Mouse (Mus musculus): ENCODE data around the gene Hdac9. TPM values are rescaled to one million over a fixed set of nuclear protein-coding genes. Genes with fewer than 3 reads are reported as not detected.
"Not testable (repeated sequence)": the region's sequence is repeated elsewhere in the genome, so short reads cannot be mapped to it uniquely, and the experiment has no call there.

Hdac9 gene
- polyA plus RNA-seq, 1 experiment from 2014 or later: 13.6 TPM

DNA sequence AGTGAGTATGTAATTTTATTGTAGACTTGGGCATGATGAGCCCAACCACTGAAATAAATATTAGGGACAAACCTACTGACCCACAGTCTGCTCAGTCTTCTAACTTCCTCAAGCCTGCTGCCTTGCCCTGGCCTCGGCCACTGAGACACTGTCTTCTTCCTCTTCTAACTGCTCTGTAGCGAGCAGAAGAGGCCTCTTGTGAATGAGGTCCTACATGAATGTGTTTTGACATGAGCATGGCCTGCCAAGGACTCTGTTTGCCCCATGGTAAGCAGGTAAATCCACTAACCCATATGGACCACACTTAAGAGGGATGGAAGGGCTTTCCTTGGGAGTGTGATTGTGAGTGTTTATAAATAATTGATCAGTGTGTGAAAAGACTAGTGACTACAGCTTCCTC, 430.9 kb downstream of the Hdac9 start:
- no peak overlapping the region for H3K4me2 ChIP-seq (ENCODE audit: low read length)
- H3K27me3 ChIP-seq (replicated peaks; ENCODE audit: control insufficient read depth, insufficient read depth, low read length): no peaks in the 10 kb centered on the region
- H3K9ac ChIP-seq (replicated peaks; ENCODE audit: low read depth, low read length): no peak overlapping the region
- H3K4me1 ChIP-seq (replicated peaks; ENCODE audit: control insufficient read depth, insufficient read depth, low read length): no peaks in the 10 kb centered on the region
- no peaks in the 10 kb centered on the region for H3K36me3 ChIP-seq (ENCODE audit: control insufficient read depth, insufficient read depth)
- H3K4me3 ChIP-seq (replicated peaks; ENCODE audit: low read length): no peak overlapping the region
- no peak for ATAC-seq
- H3K27ac ChIP-seq (ENCODE audit: low read length): no peak overlapping the region
- no peaks in the 10 kb centered on the region for H3K9me3 ChIP-seq (ENCODE audit: control insufficient read depth, low read length)
- WGBS: 92% methylated on average over 2 of the region's 2 CpGs

DNA sequence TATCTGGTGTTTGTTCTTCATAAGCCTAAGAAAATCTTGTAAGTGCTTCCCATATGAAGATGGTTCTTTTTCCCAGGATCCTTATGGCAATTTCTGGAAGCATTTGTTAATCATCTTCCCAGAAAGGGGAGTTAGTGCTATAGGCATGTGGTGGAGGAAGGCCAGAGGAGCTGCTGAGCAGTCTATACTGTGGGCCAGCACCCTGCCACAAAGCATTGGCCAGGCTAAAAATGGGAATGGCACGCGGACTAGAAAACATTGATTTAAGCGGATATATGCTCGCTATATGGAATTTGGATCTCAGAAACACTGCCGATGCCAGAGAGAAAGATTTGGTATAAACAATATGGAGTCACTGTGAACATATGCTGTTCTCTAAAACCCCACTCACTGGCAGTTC, 435.2 kb downstream of the Hdac9 start:
- no peaks in the 10 kb centered on the region for H3K9me3 ChIP-seq (ENCODE audit: control insufficient read depth, low read length)
- no peaks in the 10 kb centered on the region for H3K4me1 ChIP-seq (replicated peaks; ENCODE audit: control insufficient read depth, insufficient read depth, low read length)
- H3K4me3 ChIP-seq (replicated peaks; ENCODE audit: low read length): no peak overlapping the region
- H3K36me3 ChIP-seq (ENCODE audit: control insufficient read depth, insufficient read depth): no peaks in the 10 kb centered on the region
- no peak overlapping the region for H3K9ac ChIP-seq (replicated peaks; ENCODE audit: low read depth, low read length)
- no peak overlapping the region for H3K27ac ChIP-seq (ENCODE audit: low read length)
- no peak overlapping the region for H3K4me2 ChIP-seq (ENCODE audit: low read length)
- no peaks in the 10 kb centered on the region for H3K27me3 ChIP-seq (replicated peaks; ENCODE audit: control insufficient read depth, insufficient read depth, low read length)
- ATAC-seq: peak; percentile 89
- 71% methylated on average over 5 of the region's 5 CpGs for WGBS

DNA sequence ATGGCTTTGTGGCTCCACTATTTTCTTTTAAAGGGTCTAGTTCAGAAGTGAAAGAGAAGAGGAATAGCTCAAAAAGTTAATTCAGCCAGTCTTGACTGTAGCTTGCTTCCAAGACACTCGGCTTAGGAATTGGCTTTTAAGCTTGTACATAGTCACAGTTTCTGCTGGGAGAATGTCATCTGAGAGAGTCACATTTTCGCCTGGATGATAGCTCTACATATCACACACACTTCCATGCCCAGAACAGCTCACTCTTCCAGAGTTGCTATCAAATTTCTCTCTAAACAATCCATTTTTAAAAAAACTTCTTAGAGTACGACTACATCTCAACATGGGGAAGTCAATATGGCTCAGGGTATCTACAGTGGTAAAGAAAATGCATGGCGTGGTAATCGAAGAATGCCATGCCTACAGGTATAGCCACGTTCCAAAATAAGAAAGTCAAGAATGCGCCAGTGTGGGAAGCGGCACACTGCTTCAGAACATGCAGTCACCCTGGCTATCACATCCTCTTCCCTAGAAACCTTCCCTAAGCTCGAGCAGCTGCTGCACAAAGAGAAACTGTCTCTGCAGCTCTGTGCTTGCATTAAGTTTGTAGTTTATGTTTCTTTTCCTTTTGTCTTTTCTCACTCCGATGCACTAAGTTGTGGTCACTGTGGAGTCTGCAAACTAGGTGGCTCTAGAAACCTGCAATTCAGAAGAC, 443.8 kb downstream of the Hdac9 start:
- no peaks in the 10 kb centered on the region for H3K9me3 ChIP-seq (ENCODE audit: control insufficient read depth, low read length)
- ATAC-seq: peak; percentile 28; the same call in 1 of the 2 replicates
- no peaks in the 10 kb centered on the region for H3K36me3 ChIP-seq (ENCODE audit: control insufficient read depth, insufficient read depth)
- WGBS: 79% methylated on average over 10 of the region's 10 CpGs
- no peaks in the 10 kb centered on the region for H3K4me1 ChIP-seq (replicated peaks; ENCODE audit: control insufficient read depth, insufficient read depth, low read length)
- H3K27me3 ChIP-seq (replicated peaks; ENCODE audit: control insufficient read depth, insufficient read depth, low read length): no peaks in the 10 kb centered on the region
- no peak overlapping the region for H3K9ac ChIP-seq (replicated peaks; ENCODE audit: low read depth, low read length)
- H3K4me2 ChIP-seq (ENCODE audit: low read length): no peak overlapping the region
- no peak overlapping the region for H3K4me3 ChIP-seq (replicated peaks; ENCODE audit: low read length)
- no peak overlapping the region for H3K27ac ChIP-seq (ENCODE audit: low read length)

DNA sequence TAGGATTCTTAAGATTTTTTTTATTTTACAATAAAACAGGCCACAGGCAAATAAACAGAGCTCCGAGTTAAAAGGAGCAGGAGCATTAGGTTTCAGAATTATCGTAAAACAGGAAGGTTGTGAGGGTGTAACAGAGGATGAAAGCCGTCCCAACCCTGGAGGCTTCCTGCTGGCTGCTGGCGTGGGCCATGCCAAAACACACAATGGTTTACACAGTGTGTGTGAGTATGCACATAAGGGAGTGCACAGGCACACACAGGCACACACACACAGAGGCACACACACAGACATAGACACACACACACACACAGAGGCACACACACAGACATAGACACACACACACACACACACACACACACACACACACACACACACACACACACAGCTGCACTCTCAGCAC, 444.4 kb downstream of the Hdac9 start:
- Histone ChIP-seq H3K4me1 (replicated peaks; ENCODE audit: control insufficient read depth, insufficient read depth, low read length) (no peaks in the 10 kb centered on the region), H3K4me2 (ENCODE audit: low read length) (no peak overlapping the region), H3K27ac (ENCODE audit: low read length) (no peak overlapping the region), H3K36me3 (ENCODE audit: control insufficient read depth, insufficient read depth) (no peaks in the 10 kb centered on the region), H3K9ac (replicated peaks; ENCODE audit: low read depth, low read length) (no peak overlapping the region), H3K4me3 (replicated peaks; ENCODE audit: low read length) (no peak overlapping the region), H3K9me3 (ENCODE audit: control insufficient read depth, low read length) (no peaks in the 10 kb centered on the region), H3K27me3 (replicated peaks; ENCODE audit: control insufficient read depth, insufficient read depth, low read length) (no peaks in the 10 kb centered on the region)
- no peak for ATAC-seq
- 56% methylated on average over 4 of the region's 4 CpGs for WGBS

DNA sequence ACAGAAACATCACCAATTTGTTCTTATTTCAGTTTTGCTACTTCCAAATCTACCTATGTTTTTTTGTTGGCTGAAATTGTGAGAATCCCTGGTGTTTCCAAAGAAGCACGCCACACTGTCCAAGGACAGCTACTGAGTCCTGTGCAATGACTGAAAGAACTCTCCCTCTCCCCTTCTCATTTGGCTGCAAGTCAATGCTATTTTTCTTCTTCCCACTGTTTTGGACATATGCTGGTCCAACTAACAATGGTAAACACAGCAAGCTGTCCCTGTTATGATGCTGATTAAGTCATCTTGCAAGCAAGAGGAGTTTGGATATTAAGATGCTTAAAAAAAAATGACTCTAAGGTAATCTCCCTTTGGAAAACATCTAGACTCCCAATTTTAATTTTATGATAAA, 455.2 kb downstream of the Hdac9 start:
- Histone ChIP-seq H3K9ac (replicated peaks; ENCODE audit: low read depth, low read length) (no peak overlapping the region), H3K27ac (ENCODE audit: low read length) (no peak overlapping the region), H3K4me2 (ENCODE audit: low read length) (no peak overlapping the region), H3K27me3 (replicated peaks; ENCODE audit: control insufficient read depth, insufficient read depth, low read length) (no peaks in the 10 kb centered on the region), H3K4me1 (replicated peaks; ENCODE audit: control insufficient read depth, insufficient read depth, low read length) (no peaks in the 10 kb centered on the region), H3K4me3 (replicated peaks; ENCODE audit: low read length) (no peak overlapping the region), H3K9me3 (ENCODE audit: control insufficient read depth, low read length) (no peaks in the 10 kb centered on the region), H3K36me3 (ENCODE audit: control insufficient read depth, insufficient read depth) (no peaks in the 10 kb centered on the region)
- no peak for ATAC-seq
- WGBS: 51% methylated on average over 1 of the region's 1 CpGs

DNA sequence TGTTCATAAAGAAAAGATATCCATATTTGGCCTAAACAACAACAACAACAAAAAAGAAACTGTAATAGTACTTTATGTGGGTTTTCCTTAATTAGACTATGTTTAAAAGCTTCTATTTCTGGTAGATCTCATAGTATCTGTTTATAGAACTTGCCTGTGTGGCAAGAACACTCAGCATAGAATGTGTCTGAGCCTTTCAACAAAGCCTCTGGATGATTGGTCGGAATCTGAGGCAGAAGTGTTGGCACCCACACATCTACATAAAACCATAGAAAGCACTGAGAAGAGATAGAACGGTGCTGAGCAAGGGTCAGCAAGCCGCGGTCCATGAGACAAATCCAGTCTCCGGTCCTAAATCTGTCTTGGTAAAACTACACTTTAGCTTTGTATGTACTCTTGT, 464.3 kb downstream of the Hdac9 start:
- Histone ChIP-seq H3K4me2 (ENCODE audit: low read length) (no peak overlapping the region), H3K27me3 (replicated peaks; ENCODE audit: control insufficient read depth, insufficient read depth, low read length) (no peaks in the 10 kb centered on the region), H3K9ac (replicated peaks; ENCODE audit: low read depth, low read length) (no peak overlapping the region), H3K4me3 (replicated peaks; ENCODE audit: low read length) (no peak overlapping the region), H3K9me3 (ENCODE audit: control insufficient read depth, low read length) (no peaks in the 10 kb centered on the region), H3K36me3 (ENCODE audit: control insufficient read depth, insufficient read depth) (no peaks in the 10 kb centered on the region), H3K4me1 (replicated peaks; ENCODE audit: control insufficient read depth, insufficient read depth, low read length) (no peaks in the 10 kb centered on the region), H3K27ac (ENCODE audit: low read length) (no peak overlapping the region)
- 89% methylated on average over 5 of the region's 5 CpGs for whole genome bisulfite sequencing
- ATAC-seq: no peak

DNA sequence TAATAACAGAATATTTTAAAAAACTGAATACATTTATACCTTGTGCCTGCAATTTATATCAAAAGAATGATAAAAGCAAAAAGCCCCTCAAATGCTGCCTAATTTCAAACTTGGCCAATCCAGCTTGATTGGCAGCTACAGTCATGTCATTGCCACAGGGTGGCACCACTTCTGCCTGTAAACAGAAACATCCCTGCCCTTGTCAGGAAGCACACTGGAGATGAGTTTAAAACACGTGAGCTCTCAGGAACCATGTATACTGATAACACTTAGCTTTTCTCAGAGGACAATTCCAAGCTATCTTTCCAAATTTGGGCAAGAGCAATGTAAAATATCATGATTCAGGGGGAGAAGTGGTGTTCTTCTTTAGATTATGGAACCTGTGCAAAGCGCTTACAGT, 465.7 kb downstream of the Hdac9 start:
- H3K4me3 ChIP-seq (replicated peaks; ENCODE audit: low read length): no peak overlapping the region
- H3K27ac ChIP-seq (ENCODE audit: low read length): no peak overlapping the region
- no peaks in the 10 kb centered on the region for H3K4me1 ChIP-seq (replicated peaks; ENCODE audit: control insufficient read depth, insufficient read depth, low read length)
- 57% methylated on average over 2 of the region's 2 CpGs for WGBS
- H3K27me3 ChIP-seq (replicated peaks; ENCODE audit: control insufficient read depth, insufficient read depth, low read length): no peaks in the 10 kb centered on the region
- no peak overlapping the region for H3K4me2 ChIP-seq (ENCODE audit: low read length)
- ATAC-seq: no peak
- no peaks in the 10 kb centered on the region for H3K36me3 ChIP-seq (ENCODE audit: control insufficient read depth, insufficient read depth)
- H3K9ac ChIP-seq (replicated peaks; ENCODE audit: low read depth, low read length): no peak overlapping the region
- H3K9me3 ChIP-seq (ENCODE audit: control insufficient read depth, low read length): no peaks in the 10 kb centered on the region

DNA sequence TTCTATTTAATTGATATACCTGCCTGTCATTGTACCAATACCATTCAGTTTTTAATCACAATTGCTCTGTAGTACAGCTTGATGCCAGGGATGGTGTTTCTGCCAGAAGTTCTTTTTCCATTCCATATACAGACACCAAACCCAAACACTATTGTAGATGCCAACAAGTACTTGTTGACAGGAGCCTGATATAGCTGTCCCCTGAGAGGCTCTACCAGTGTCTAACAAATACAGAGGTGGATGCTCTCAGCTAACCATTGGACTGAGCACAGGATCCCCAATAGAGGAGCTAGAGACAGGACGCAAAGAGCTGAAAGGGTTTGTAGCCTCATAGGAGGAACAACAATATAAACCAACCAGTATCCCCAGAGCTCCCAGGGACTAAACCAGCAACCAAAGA, 472.2 kb downstream of the Hdac9 start:
- H3K4me2 ChIP-seq (ENCODE audit: low read length); H3K9ac ChIP-seq (replicated peaks; ENCODE audit: low read depth, low read length); H3K9me3 ChIP-seq (ENCODE audit: control insufficient read depth, low read length); H3K27me3 ChIP-seq (replicated peaks; ENCODE audit: control insufficient read depth, insufficient read depth, low read length); H3K36me3 ChIP-seq (ENCODE audit: control insufficient read depth, insufficient read depth); ATAC-seq; H3K4me3 ChIP-seq (replicated peaks; ENCODE audit: low read length); H3K4me1 ChIP-seq (replicated peaks; ENCODE audit: control insufficient read depth, insufficient read depth, low read length); H3K27ac ChIP-seq (ENCODE audit: low read length): not testable (repeated sequence)
- 100% methylated on average over 1 of the region's 1 CpGs for WGBS

DNA sequence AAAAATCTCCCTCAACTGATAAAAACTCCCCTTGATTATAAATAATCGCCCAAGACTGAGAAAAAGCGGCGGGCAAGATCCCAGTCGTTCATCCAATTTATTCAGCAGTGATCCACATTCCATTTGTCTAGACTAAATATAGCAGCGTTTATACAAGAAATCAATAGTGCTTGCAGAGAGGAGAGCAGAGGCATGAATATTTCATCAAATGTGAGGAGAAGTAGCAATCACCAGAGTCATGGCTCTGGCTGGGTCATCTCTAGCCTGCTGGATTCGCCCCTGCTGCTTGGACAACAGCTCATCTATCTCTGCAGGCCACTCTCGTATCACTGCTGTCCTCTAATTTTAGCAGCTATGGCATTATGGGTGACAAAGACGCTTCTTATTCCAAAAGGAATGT, 476.0 kb downstream of the Hdac9 start:
- H3K27ac ChIP-seq (ENCODE audit: low read length): no peak overlapping the region
- WGBS: 57% methylated on average over 8 of the region's 8 CpGs

DNA sequence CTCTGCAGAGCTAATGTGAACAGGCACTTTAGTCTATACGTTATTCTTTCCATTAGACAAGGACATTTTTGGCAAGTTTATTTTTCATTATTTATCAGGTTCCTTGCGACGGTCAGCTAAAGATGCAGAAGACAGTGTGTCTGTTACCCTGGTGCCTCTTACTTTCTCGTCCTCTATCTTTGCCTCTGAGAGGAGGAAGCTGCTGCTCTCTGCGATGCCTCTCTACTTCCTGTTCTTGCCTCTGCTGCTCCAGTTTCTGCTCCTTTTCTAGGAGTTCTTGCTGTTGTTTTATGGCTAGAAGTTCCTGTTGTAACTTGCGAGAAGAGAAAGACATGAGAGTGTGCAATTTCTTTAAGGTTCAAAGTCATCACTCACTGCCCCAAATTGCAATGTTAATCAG, 484.0 kb downstream of the Hdac9 start:
- Histone ChIP-seq H3K9me3 (ENCODE audit: control insufficient read depth, low read length) (no peaks in the 10 kb centered on the region), H3K4me2 (ENCODE audit: low read length) (no peak overlapping the region), H3K9ac (replicated peaks; ENCODE audit: low read depth, low read length) (no peak overlapping the region), H3K27ac (ENCODE audit: low read length) (no peak overlapping the region), H3K36me3 (ENCODE audit: control insufficient read depth, insufficient read depth) (no peaks in the 10 kb centered on the region), H3K4me3 (replicated peaks; ENCODE audit: low read length) (no peak overlapping the region), H3K27me3 (replicated peaks; ENCODE audit: control insufficient read depth, insufficient read depth, low read length) (no peaks in the 10 kb centered on the region), H3K4me1 (replicated peaks; ENCODE audit: control insufficient read depth, insufficient read depth, low read length) (no peaks in the 10 kb centered on the region)
- WGBS: 76% methylated on average over 6 of the region's 6 CpGs
- ATAC-seq: no peak

More for the DNA sequence above, 476.0 kb downstream of the Hdac9 start:
- no peaks in the 10 kb centered on the region for H3K36me3 ChIP-seq (ENCODE audit: control insufficient read depth, insufficient read depth)
- no peaks in the 10 kb centered on the region for H3K27me3 ChIP-seq (replicated peaks; ENCODE audit: control insufficient read depth, insufficient read depth, low read length)
- no peak overlapping the region for H3K4me3 ChIP-seq (replicated peaks; ENCODE audit: low read length)
- ATAC-seq: peak; percentile 36; the same call in 1 of the 2 replicates
- peaks cover 3% of the 10 kb centered on the region for H3K4me1 ChIP-seq (replicated peaks; ENCODE audit: control insufficient read depth, insufficient read depth, low read length)
- no peak overlapping the region for H3K9ac ChIP-seq (replicated peaks; ENCODE audit: low read depth, low read length)
- no peaks in the 10 kb centered on the region for H3K9me3 ChIP-seq (ENCODE audit: control insufficient read depth, low read length)
- no peak overlapping the region for H3K4me2 ChIP-seq (ENCODE audit: low read length)

Measured in forebrain, embryonic 16.5 days (tissue).